19 mouse cellular contexts compared by ENCODE assay signal in the genomic region with DNA sequence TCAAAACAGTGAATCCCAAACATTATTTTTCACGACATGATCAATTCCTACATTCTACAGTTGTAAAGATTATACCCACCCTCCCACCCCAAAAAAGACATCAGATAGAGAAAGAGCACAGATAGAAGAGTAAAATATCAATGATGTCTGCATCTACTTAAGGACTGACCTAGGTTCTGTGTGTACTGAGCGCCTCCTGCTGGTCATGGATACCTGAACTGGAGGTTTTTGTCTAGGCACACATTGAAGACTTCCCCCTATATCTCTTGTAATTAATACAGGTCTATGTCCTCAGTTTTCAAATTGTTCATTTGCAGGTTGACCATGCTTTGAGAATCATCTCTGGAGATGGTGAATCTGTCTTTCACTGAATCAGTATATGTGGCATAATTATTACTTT.
A peak's percentile ranks its signal among the peaks of the same experiment; 100 is the strongest.
DNase-seq lines count a peak whose midpoint lies in the region; ATAC-seq lines count a peak whose summit lies in the region.
"Had no signal": no experiment of that assay in that cellular context is flagged by ENCODE, and none has a peak within 500 bp of the region (broad histone marks: within the 10 kb centered on the region; RNA-seq: fewer than 3 reads in every experiment).

No protein-coding gene starts in this region.

- H3K27me3 ChIP-seq in midbrain, embryonic 11.5 days (ENCODE audit: control insufficient read depth, insufficient read depth, low read length) = no peaks in the 10 kb centered on the region

- peaks cover 3% of the 10 kb centered on the region; the same call in 1 of the 2 replicates for H3K9me3 ChIP-seq in midbrain, embryonic 11.5 days (ENCODE audit: control insufficient read depth, low read length)

- no peak overlapping the region for H3K4me2 ChIP-seq in midbrain, embryonic 11.5 days

- WGBS in midbrain, embryonic 11.5 days = 45% methylated on average over 2 of the region's 2 CpGs

- DNase-seq in adrenal gland, postnatal 14 days = peak; percentile 17
- DNase-seq in adrenal gland, adult 2 months = no peak
- peak; percentile 19 to 41 for DNase-seq in CD8-positive naive resting alpha-beta T cell, adult 2 months (ENCODE audit: low read depth in 2 of 2, low spot score in 2 of 2)
- peak; percentile 9 for DNase-seq in c-Kit-positive CD71-negative TER-119-negative erythroid progenitor cells, embryonic 14.5 days (ENCODE audit: low read depth)
- DNase-seq in thymus, postnatal 10 days (ENCODE audit: low spot score in 2 of 2) = peak; percentile 28 to 71
- no peak for DNase-seq in midbrain, embryonic 11.5 days (ENCODE audit: low spot score, missing footprints)
- DNase-seq in cerebellum, postnatal 4 days (ENCODE audit: low spot score in 2 of 2) = no peak
- no peak for DNase-seq in frontal cortex, postnatal 14 days (ENCODE audit: low spot score in 2 of 2)
- DNase-seq: cerebellum, postnatal 14 days; gastrocnemius, postnatal 25 days; heart, postnatal 36 days; kidney, postnatal 4 days; liver; lung, adult 2 months; midbrain, embryonic 14.5 days had no signal

- H3K4me3 ChIP-seq in midbrain, embryonic 11.5 days (ENCODE audit: low read depth, low read length) = no peak overlapping the region
- H3K4me3 ChIP-seq: heart, embryonic 10.5 days; myocyte had no signal

- H3K27ac ChIP-seq in midbrain, embryonic 11.5 days (ENCODE audit: low read depth, low read length) = no peak overlapping the region
- H3K27ac ChIP-seq: heart, embryonic 10.5 days; macrophage had no signal

- no peaks in the 10 kb centered on the region for H3K36me3 ChIP-seq in midbrain, embryonic 11.5 days (ENCODE audit: control insufficient read depth, insufficient read depth, low read length)
- H3K36me3 ChIP-seq: heart, embryonic 10.5 days had no signal

- no peaks in the 10 kb centered on the region for H3K4me1 ChIP-seq in midbrain, embryonic 11.5 days (ENCODE audit: control insufficient read depth, insufficient read depth, low read length)
- H3K4me1 ChIP-seq: heart, embryonic 10.5 days had no signal

- no peak overlapping the region for H3K9ac ChIP-seq in midbrain, embryonic 11.5 days (ENCODE audit: low read length)

- ATAC-seq in midbrain, embryonic 11.5 days (ENCODE audit: low FRiP score) = no peak
- ATAC-seq: activated CD4-positive, CD25-positive, alpha-beta regulatory T cell, adult 4 months had no signal

Comparison
In these comparisons a context has a peak if more than half of its experiments do, and no peak if none do; other contexts are left out.
1. DNase-seq: peak in adrenal gland, postnatal 14 days (single experiment), CD8-positive naive resting alpha-beta T cell, adult 2 months (2 of 2), c-Kit-positive CD71-negative TER-119-negative erythroid progenitor cells, embryonic 14.5 days (single experiment) and thymus, postnatal 10 days (2 of 2); none in adrenal gland, adult 2 months (single experiment), midbrain, embryonic 11.5 days (single experiment), cerebellum, postnatal 4 days (0 of 2) and frontal cortex, postnatal 14 days (0 of 2).